Mouse (Mus musculus): ENCODE results near the gene Tmem219. TPM values are rescaled to one million over a fixed set of nuclear protein-coding genes. Genes with fewer than 3 reads are reported as not detected.

The Tmem219 gene
- 29.4 and 32.2 TPM in 2 replicates for polyA plus RNA-seq (2014; fragmentation: Nextera tagmentation; extraction: Ambion mirVana)

GRCm38 (mm10) chr7:126922624-126923060 is at the start of gene Tmem219:
TSS of gene Tmem219 (minus strand) at chr7:126922917.
- Histone ChIP-seq H3K27me3 (ENCODE audit: control insufficient read depth, insufficient read depth, low read length) (no peaks in the 10 kb centered on the region), H3K4me2 (ENCODE audit: low read depth, low read length) (no peak within 1 kb of the TSS), H3K4me3 (ENCODE audit: low read depth, low read length) (no peak within 1 kb of the TSS), H3K36me3 (ENCODE audit: control insufficient read depth, insufficient read depth, low read length) (no peaks in the 10 kb centered on the region), H3K27ac (ENCODE audit: low read depth, low read length) (no peak within 1 kb of the TSS), H3K4me1 (ENCODE audit: control insufficient read depth, insufficient read depth, low read length) (0 out of 2 replicates have a peak, but pooled peaks cover 5% of the 10 kb centered on the region), H3K9me3 (ENCODE audit: control insufficient read depth, low read length) (no peaks in the 10 kb centered on the region), H3K9ac (replicated peaks; ENCODE audit: low read depth, low read length) (no peak within 1 kb of the TSS)
- ATAC-seq (ENCODE audit: low read depth) = no peak
- WGBS = 20% methylated on average over 5 of the region's 5 CpGs

GRCm38 (mm10) chr7:126967361-126967760 is 44.6 kb upstream of the Tmem219 start:
- H3K4me3 ChIP-seq (ENCODE audit: low read depth, low read length) = no peak overlapping the region
- H3K4me2 ChIP-seq (ENCODE audit: low read depth, low read length) = no peak overlapping the region
- no peaks in the 10 kb centered on the region for H3K9me3 ChIP-seq (ENCODE audit: control insufficient read depth, low read length)
- peaks cover 29% of the 10 kb centered on the region; the same call in 1 of the 2 replicates for H3K36me3 ChIP-seq (ENCODE audit: control insufficient read depth, insufficient read depth, low read length)
- no peak overlapping the region for H3K27ac ChIP-seq (ENCODE audit: low read depth, low read length)
- WGBS = 68% methylated on average over 5 of the region's 6 CpGs
- no peak for ATAC-seq (ENCODE audit: low read depth)
- no peaks in the 10 kb centered on the region for H3K4me1 ChIP-seq (ENCODE audit: control insufficient read depth, insufficient read depth, low read length)
- no peak overlapping the region for H3K9ac ChIP-seq (replicated peaks; ENCODE audit: low read depth, low read length)
- H3K27me3 ChIP-seq (ENCODE audit: control insufficient read depth, insufficient read depth, low read length) = no peaks in the 10 kb centered on the region

- H3K27ac ChIP-seq (ENCODE audit: low read depth, low read length) = no peak overlapping the region
- ATAC-seq (ENCODE audit: low read depth) = no peak
Measured at GRCm38 (mm10) chr7:126965568-126965967, 42.9 kb upstream of the Tmem219 start.

GRCm38 (mm10) chr7:126963548-126964286 is 41.0 kb upstream of the Tmem219 start:
- no peaks in the 10 kb centered on the region for H3K27me3 ChIP-seq (ENCODE audit: control insufficient read depth, insufficient read depth, low read length)
- H3K4me1 ChIP-seq (ENCODE audit: control insufficient read depth, insufficient read depth, low read length) = no peaks in the 10 kb centered on the region
- peaks cover 33% of the 10 kb centered on the region for H3K36me3 ChIP-seq (ENCODE audit: control insufficient read depth, insufficient read depth, low read length)
- no peak for ATAC-seq (ENCODE audit: low read depth)
- H3K4me3 ChIP-seq (ENCODE audit: low read depth, low read length) = no peak overlapping the region
- no peak overlapping the region for H3K4me2 ChIP-seq (ENCODE audit: low read depth, low read length)
- no peak overlapping the region for H3K27ac ChIP-seq (ENCODE audit: low read depth, low read length)
- H3K9ac ChIP-seq (replicated peaks; ENCODE audit: low read depth, low read length) = no peak overlapping the region
- H3K9me3 ChIP-seq (ENCODE audit: control insufficient read depth, low read length) = no peaks in the 10 kb centered on the region
- WGBS = 27% methylated on average over 19 of the region's 19 CpGs

More at GRCm38 (mm10) chr7:126965568-126965967, 42.9 kb upstream of the Tmem219 start:
- Histone ChIP-seq H3K9ac (replicated peaks; ENCODE audit: low read depth, low read length) (no peak overlapping the region), H3K4me2 (ENCODE audit: low read depth, low read length) (no peak overlapping the region), H3K9me3 (ENCODE audit: control insufficient read depth, low read length) (no peaks in the 10 kb centered on the region), H3K4me1 (ENCODE audit: control insufficient read depth, insufficient read depth, low read length) (no peaks in the 10 kb centered on the region), H3K4me3 (ENCODE audit: low read depth, low read length) (no peak overlapping the region), H3K36me3 (ENCODE audit: control insufficient read depth, insufficient read depth, low read length) (peaks cover 37% of the 10 kb centered on the region; the same call in 1 of the 2 replicates), H3K27me3 (ENCODE audit: control insufficient read depth, insufficient read depth, low read length) (no peaks in the 10 kb centered on the region)
- WGBS = 57% methylated on average over 3 of the region's 3 CpGs

GRCm38 (mm10) chr7:126961965-126962364 is 39.2 kb upstream of the Tmem219 start:
- Histone ChIP-seq H3K9ac (replicated peaks; ENCODE audit: low read depth, low read length) (no peak overlapping the region), H3K9me3 (ENCODE audit: control insufficient read depth, low read length) (no peaks in the 10 kb centered on the region), H3K36me3 (ENCODE audit: control insufficient read depth, insufficient read depth, low read length) (peaks cover 34% of the 10 kb centered on the region), H3K4me2 (ENCODE audit: low read depth, low read length) (no peak overlapping the region), H3K4me1 (ENCODE audit: control insufficient read depth, insufficient read depth, low read length) (no peaks in the 10 kb centered on the region), H3K27me3 (ENCODE audit: control insufficient read depth, insufficient read depth, low read length) (no peaks in the 10 kb centered on the region), H3K27ac (ENCODE audit: low read depth, low read length) (no peak overlapping the region), H3K4me3 (ENCODE audit: low read depth, low read length) (no peak overlapping the region)
- WGBS = 89% methylated on average over 4 of the region's 4 CpGs
- no peak for ATAC-seq (ENCODE audit: low read depth)

- H3K27ac ChIP-seq (ENCODE audit: low read depth, low read length) = no peak overlapping the region
Measured at GRCm38 (mm10) chr7:126961095-126961494, 38.4 kb upstream of the Tmem219 start.

GRCm38 (mm10) chr7:126959780-126960179 is 37.1 kb upstream of the Tmem219 start:
- Histone ChIP-seq H3K27ac (ENCODE audit: low read depth, low read length) (no peak overlapping the region), H3K27me3 (ENCODE audit: control insufficient read depth, insufficient read depth, low read length) (no peaks in the 10 kb centered on the region), H3K4me1 (ENCODE audit: control insufficient read depth, insufficient read depth, low read length) (no peaks in the 10 kb centered on the region), H3K9me3 (ENCODE audit: control insufficient read depth, low read length) (no peaks in the 10 kb centered on the region), H3K36me3 (ENCODE audit: control insufficient read depth, insufficient read depth, low read length) (peaks cover 38% of the 10 kb centered on the region), H3K9ac (replicated peaks; ENCODE audit: low read depth, low read length) (no peak overlapping the region), H3K4me2 (ENCODE audit: low read depth, low read length) (no peak overlapping the region), H3K4me3 (ENCODE audit: low read depth, low read length) (no peak overlapping the region)
- no peak for ATAC-seq (ENCODE audit: low read depth)
- WGBS = 52% methylated on average over 9 of the region's 9 CpGs

More at GRCm38 (mm10) chr7:126961095-126961494, 38.4 kb upstream of the Tmem219 start:
- Histone ChIP-seq H3K27me3 (ENCODE audit: control insufficient read depth, insufficient read depth, low read length) (no peaks in the 10 kb centered on the region), H3K9ac (replicated peaks; ENCODE audit: low read depth, low read length) (no peak overlapping the region), H3K36me3 (ENCODE audit: control insufficient read depth, insufficient read depth, low read length) (peaks cover 30% of the 10 kb centered on the region), H3K4me2 (ENCODE audit: low read depth, low read length) (no peak overlapping the region), H3K4me3 (ENCODE audit: low read depth, low read length) (no peak overlapping the region), H3K9me3 (ENCODE audit: control insufficient read depth, low read length) (no peaks in the 10 kb centered on the region), H3K4me1 (ENCODE audit: control insufficient read depth, insufficient read depth, low read length) (no peaks in the 10 kb centered on the region)
- no peak for ATAC-seq (ENCODE audit: low read depth)
- WGBS = 84% methylated on average over 5 of the region's 5 CpGs

- no peaks in the 10 kb centered on the region for H3K27me3 ChIP-seq (ENCODE audit: control insufficient read depth, insufficient read depth, low read length)
- no peak overlapping the region for H3K9ac ChIP-seq (replicated peaks; ENCODE audit: low read depth, low read length)
- no peak overlapping the region for H3K4me3 ChIP-seq (ENCODE audit: low read depth, low read length)
- no peak overlapping the region for H3K27ac ChIP-seq (ENCODE audit: low read depth, low read length)
- peaks cover 25% of the 10 kb centered on the region for H3K36me3 ChIP-seq (ENCODE audit: control insufficient read depth, insufficient read depth, low read length)
- no peak overlapping the region for H3K4me2 ChIP-seq (ENCODE audit: low read depth, low read length)
- WGBS = 67% methylated on average over 3 of the region's 3 CpGs
- no peaks in the 10 kb centered on the region for H3K9me3 ChIP-seq (ENCODE audit: control insufficient read depth, low read length)
- no peak for ATAC-seq (ENCODE audit: low read depth)
- H3K4me1 ChIP-seq (ENCODE audit: control insufficient read depth, insufficient read depth, low read length) = peaks cover 12% of the 10 kb centered on the region
Measured at GRCm38 (mm10) chr7:126955125-126955524, 32.4 kb upstream of the Tmem219 start.

- peak overlapping the region; percentile 13; the same call in 1 of the 2 replicates for H3K27ac ChIP-seq (ENCODE audit: low read depth, low read length)
- H3K4me1 ChIP-seq (ENCODE audit: control insufficient read depth, insufficient read depth, low read length) = peaks cover 22% of the 10 kb centered on the region
- peak overlapping the region; percentile 87 for H3K4me2 ChIP-seq (ENCODE audit: low read depth, low read length)
- H3K9ac ChIP-seq (replicated peaks; ENCODE audit: low read depth, low read length) = peak overlapping the region; percentile 74
- H3K4me3 ChIP-seq (ENCODE audit: low read depth, low read length) = peak overlapping the region; percentile 48
- H3K27me3 ChIP-seq (ENCODE audit: control insufficient read depth, insufficient read depth, low read length) = no peaks in the 10 kb centered on the region
- peaks cover 17% of the 10 kb centered on the region; the same call in 1 of the 2 replicates for H3K36me3 ChIP-seq (ENCODE audit: control insufficient read depth, insufficient read depth, low read length)
- ATAC-seq (ENCODE audit: low read depth) = no peak
- H3K9me3 ChIP-seq (ENCODE audit: control insufficient read depth, low read length) = no peaks in the 10 kb centered on the region
- 1% methylated on average over 6 of the region's 8 CpGs for whole genome bisulfite sequencing
Measured at GRCm38 (mm10) chr7:126952646-126953045, 29.9 kb upstream of the Tmem219 start.

Measured in neural tube, embryonic 14.5 days (tissue).